Mouse (Mus musculus) limb, embryonic 12.5 days (tissue): ENCODE results near the gene Mrpl14. TPM values are rescaled to one million over a fixed set of nuclear protein-coding genes. Genes with fewer than 3 reads are reported as not detected.

Experiments
- ATAC-seq: fragments of 200-750 bp; cut with Nextera tagmentation; 2 replicates; pipeline ENCODE4 v1.8.0; 2017; ENCODE audit warnings: low read depth, moderate TSS enrichment; ENCODE audit not compliant: insufficient number of reproducible peaks, insufficient read depth, low FRiP score, low TSS enrichment
- H3K27ac ChIP-seq: fragments of 300-500 bp; sonication (generic); 2 replicates; pipeline ENCODE4 v1.5.1; 2016; ENCODE audit warnings: mild to moderate bottlenecking, moderate library complexity
- H3K27me3 ChIP-seq: fragments of 300-500 bp; sonication (generic); 2 replicates; pipeline ENCODE4 v1.6.1; 2016; ENCODE audit warnings: mild to moderate bottlenecking, moderate library complexity
- H3K36me3 ChIP-seq: fragments of 300-500 bp; sonication (generic); 2 replicates; pipeline ENCODE4 v1.6.1; 2016; ENCODE audit warnings: mild to moderate bottlenecking, moderate library complexity
- H3K4me1 ChIP-seq: fragments of 300-500 bp; sonication (generic); replicated peaks from 2 replicates; pipeline ENCODE4 v1.6.1; 2016
- H3K4me2 ChIP-seq: fragments of 300-500 bp; sonication (generic); 2 replicates; pipeline ENCODE4 v1.6.1; 2016; ENCODE audit warnings: mild to moderate bottlenecking, moderate library complexity
- H3K4me3 ChIP-seq: fragments of 300-500 bp; sonication (generic); replicated peaks from 2 replicates; pipeline ENCODE4 v1.5.1; 2016; ENCODE audit warnings: mild to moderate bottlenecking
- H3K9ac ChIP-seq: fragments of 300-500 bp; sonication (generic); replicated peaks from 2 replicates; pipeline ENCODE4 v1.6.1; 2016; ENCODE audit warnings: mild to moderate bottlenecking, moderate library complexity
- H3K9me3 ChIP-seq: fragments of 300-500 bp; sonication (generic); 2 replicates; pipeline ENCODE4 v1.6.1; 2016; ENCODE audit warnings: mild to moderate bottlenecking, moderate library complexity
- WGBS: fragments of 180-500 bp; shearing (Covaris S2); methylation state at CpG from one replicate; pipeline ENCODE4 v1.1.7; 2016; 5-methylcytosine and 5-hydroxymethylcytosine counted together
- polyA plus RNA-seq: library from polyadenylated mRNA; unstranded; fragments of >200 nt; fragmentation: Nextera tagmentation; extraction: Ambion mirVana; gene quantifications from 2 replicates; pipeline ENCODE4 v1.2.1, GENCODE M21; 2016

The Mrpl14 gene
- polyA plus RNA-seq, 1 experiment from 2014 or later = 153 TPM

DNA sequence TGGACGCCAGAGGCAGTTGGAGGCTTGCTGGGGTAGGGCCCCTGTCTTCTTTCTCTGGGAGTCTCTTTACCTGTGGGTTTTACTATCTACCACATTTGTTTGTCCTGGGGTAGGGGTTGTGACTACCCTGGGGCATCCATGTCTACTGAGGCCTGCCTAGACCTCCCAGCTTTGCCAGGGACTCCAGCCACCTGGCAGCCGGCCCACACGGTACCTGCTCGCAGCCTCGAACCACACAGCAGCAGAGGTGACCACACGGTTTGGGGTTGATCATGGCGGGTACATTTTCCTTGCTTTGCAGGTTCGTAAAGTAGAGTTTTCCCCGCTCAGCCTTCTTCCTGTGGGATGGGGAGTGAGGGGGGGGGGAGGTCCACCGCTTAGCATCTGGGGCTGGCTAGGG, 18.6 kb upstream of the Mrpl14 start:
- Histone ChIP-seq H3K27me3 (no peaks in the 10 kb centered on the region), H3K9me3 (no peaks in the 10 kb centered on the region), H3K9ac (no peak overlapping the region), H3K4me1 (no peaks in the 10 kb centered on the region), H3K4me2 (no peak overlapping the region), H3K36me3 (peaks cover 91% of the 10 kb centered on the region), H3K27ac (no peak overlapping the region), H3K4me3 (no peak overlapping the region)
- no peak for ATAC-seq
- 85% methylated on average over 10 of the region's 10 CpGs for WGBS

- H3K4me2 ChIP-seq = no peak overlapping the region
- ATAC-seq = no peak
- H3K27ac ChIP-seq = no peak overlapping the region
- H3K9ac ChIP-seq = no peak overlapping the region
- H3K9me3 ChIP-seq = no peaks in the 10 kb centered on the region
- WGBS = 92% methylated on average over 10 of the region's 10 CpGs
- H3K27me3 ChIP-seq = no peaks in the 10 kb centered on the region
- H3K36me3 ChIP-seq = peaks cover 91% of the 10 kb centered on the region
- H3K4me3 ChIP-seq = no peak overlapping the region
- no peaks in the 10 kb centered on the region for H3K4me1 ChIP-seq
These were observed 18.1 kb upstream of the Mrpl14 start for GRCm38 (mm10) chr17:45667986-45668385.

DNA sequence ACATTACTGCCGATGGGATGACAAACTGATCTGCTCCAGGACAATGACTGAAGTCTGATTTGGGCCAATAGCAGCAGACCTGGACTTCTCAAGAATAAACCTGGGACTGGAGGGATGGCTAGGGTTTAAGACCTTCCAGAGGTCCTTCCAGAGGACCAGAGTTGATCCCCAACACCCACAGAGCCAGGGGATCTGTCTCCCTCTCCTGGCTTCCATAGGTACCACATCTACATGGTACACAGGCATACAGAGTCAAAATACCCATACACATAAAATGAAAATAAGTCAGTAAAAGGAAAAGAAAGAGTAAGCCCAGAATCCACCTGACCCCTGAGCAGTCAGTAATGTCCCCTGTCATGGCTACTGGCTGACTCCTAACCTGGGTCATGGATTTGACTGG, 14.3 kb upstream of the Mrpl14 start:
- no peaks in the 10 kb centered on the region for H3K27me3 ChIP-seq
- WGBS = 91% methylated on average over 1 of the region's 1 CpGs
- H3K36me3 ChIP-seq = peaks cover 95% of the 10 kb centered on the region

DNA sequence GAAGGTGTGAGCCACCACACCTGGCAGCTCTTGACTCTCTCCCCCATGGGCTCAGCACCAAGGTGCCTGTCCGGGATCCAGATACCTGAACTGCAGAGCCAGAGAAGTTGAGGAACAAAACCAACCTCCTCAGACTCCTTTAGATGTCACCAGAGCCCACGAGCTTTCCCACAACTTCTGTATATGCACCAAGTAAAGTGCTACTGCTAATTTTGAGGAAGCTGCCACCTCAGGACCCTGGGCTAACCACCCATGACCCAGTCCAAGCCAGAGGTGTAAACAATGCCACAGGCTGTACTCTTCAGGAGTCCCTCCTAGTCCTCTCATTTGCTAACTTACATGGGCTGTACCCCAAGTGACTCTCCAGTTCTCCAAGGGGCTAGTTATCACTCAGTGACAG, 13.5 kb upstream of the Mrpl14 start:
- H3K4me3 ChIP-seq = no peak overlapping the region
- no peak overlapping the region for H3K4me2 ChIP-seq
- 78% methylated on average over 2 of the region's 2 CpGs for WGBS
- H3K36me3 ChIP-seq = peaks cover 92% of the 10 kb centered on the region
- no peaks in the 10 kb centered on the region for H3K4me1 ChIP-seq
- no peak overlapping the region for H3K9ac ChIP-seq
- no peak for ATAC-seq
- no peak overlapping the region for H3K27ac ChIP-seq
- H3K27me3 ChIP-seq = no peaks in the 10 kb centered on the region
- no peaks in the 10 kb centered on the region for H3K9me3 ChIP-seq

More for the DNA sequence above, 14.3 kb upstream of the Mrpl14 start:
- H3K27ac ChIP-seq = no peak overlapping the region
- no peaks in the 10 kb centered on the region for H3K9me3 ChIP-seq
- H3K4me3 ChIP-seq = no peak overlapping the region
- H3K4me1 ChIP-seq = no peaks in the 10 kb centered on the region
- no peak overlapping the region for H3K4me2 ChIP-seq
- H3K9ac ChIP-seq = no peak overlapping the region
- no peak for ATAC-seq

DNA sequence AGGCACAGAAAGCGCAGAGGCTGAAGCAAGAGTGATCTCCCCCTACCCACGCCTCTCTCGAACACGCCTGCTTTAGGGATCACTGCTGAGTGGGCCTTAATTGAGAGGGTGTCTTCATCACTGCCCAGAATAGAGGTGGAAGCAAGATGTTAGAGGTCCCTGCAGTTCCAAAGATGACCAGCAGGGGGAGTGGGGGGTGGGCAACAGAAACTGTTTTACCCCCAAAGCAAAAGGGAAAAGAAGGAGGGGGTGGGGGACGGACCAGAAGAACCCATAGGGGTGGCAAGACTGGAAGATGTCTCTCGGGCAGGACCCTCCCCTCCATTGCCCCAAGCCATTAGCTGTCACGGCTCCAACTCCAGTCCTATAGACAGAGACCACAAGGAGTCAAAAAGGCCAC, 8.0 kb upstream of the Mrpl14 start:
- Histone ChIP-seq H3K27me3 (no peaks in the 10 kb centered on the region), H3K36me3 (peaks cover 45% of the 10 kb centered on the region), H3K9me3 (peaks cover 4% of the 10 kb centered on the region; the same call in 1 of the 2 replicates), H3K4me1 (peaks cover 10% of the 10 kb centered on the region), H3K4me2 (no peak overlapping the region), H3K27ac (no peak overlapping the region), H3K4me3 (no peak overlapping the region), H3K9ac (no peak overlapping the region)
- 34% methylated on average over 7 of the region's 7 CpGs for WGBS
- no peak; the same call in 1 of the 2 replicates for ATAC-seq

DNA sequence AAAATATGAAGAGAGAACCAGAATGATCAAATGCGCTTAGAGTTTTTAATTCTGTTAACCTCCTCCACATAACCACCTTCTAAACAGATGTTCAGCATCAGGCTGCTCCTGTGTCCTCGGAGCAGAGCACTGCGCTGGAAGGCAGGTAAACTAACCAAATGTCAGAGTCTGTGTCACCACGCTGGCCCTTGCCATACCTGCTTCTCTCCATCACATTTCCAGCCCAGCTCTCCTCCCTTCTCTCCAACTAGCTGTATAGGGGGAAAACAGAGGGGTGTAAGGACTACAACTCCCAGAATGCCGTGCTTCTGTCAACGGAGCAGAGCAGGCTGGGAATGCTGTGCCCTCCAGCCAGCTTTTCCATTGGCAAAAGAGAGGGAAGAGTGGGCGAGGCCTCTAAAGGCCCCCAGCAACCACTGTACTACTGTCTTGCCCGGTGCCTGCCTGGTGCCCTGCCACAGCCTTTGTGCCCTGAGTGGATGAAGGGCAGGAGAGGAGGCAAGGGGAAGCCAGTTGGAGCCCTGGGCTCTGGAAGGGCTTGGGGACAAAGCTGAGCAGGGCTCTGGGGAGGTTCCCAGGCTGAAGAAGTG, 5.6 kb upstream of the Mrpl14 start:
- Histone ChIP-seq H3K4me1 (peaks cover 21% of the 10 kb centered on the region), H3K4me3 (peak overlapping the region; percentile 15; the same call in 1 of the 2 replicates), H3K36me3 (peaks cover 24% of the 10 kb centered on the region), H3K9me3 (peaks cover 4% of the 10 kb centered on the region; the same call in 1 of the 2 replicates), H3K27me3 (no peaks in the 10 kb centered on the region), H3K27ac (peak overlapping the region; percentile 59; the same call in 1 of the 2 replicates), H3K9ac (peak overlapping the region; percentile 51), H3K4me2 (peak overlapping the region; percentile 45)
- 0 out of 2 replicates have a peak, but pooled peaks have one; percentile 19 for ATAC-seq
- 51% methylated on average over 8 of the region's 8 CpGs for WGBS

- H3K27me3 ChIP-seq = no peaks in the 10 kb centered on the region
- H3K27ac ChIP-seq = no peak overlapping the region
- peaks cover 4% of the 10 kb centered on the region; the same call in 1 of the 2 replicates for H3K9me3 ChIP-seq
- H3K4me1 ChIP-seq = peaks cover 21% of the 10 kb centered on the region
- no peak for ATAC-seq
- H3K36me3 ChIP-seq = peaks cover 13% of the 10 kb centered on the region
- WGBS = 100% methylated on average over 1 of the region's 1 CpGs
- H3K4me3 ChIP-seq = no peak overlapping the region
- no peak overlapping the region for H3K4me2 ChIP-seq
- no peak overlapping the region for H3K9ac ChIP-seq
These were observed 4.5 kb upstream of the Mrpl14 start for GRCm38 (mm10) chr17:45681588-45681987.

DNA sequence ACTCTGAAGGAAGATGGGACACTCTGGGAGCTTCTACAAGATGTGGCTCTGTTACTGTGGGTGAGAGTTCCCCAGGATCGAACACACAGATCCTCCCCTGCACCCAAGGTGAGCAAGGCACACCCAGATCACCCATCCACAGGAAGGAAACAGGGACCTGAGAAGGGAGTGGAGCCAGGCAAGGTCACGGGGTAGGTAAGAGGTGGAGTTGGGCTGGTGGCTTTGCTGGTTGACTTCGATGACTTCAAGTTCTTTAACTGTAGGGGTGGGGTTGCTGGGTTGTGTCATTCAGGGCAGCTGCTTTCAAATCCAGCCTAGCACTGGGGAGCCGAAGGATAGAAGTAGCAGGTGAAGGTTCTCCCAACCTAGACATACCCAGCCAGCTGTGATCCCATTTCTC, 3.3 kb upstream of the Mrpl14 start:
- peaks cover 6% of the 10 kb centered on the region; the same call in 1 of the 2 replicates for H3K36me3 ChIP-seq
- no peak for ATAC-seq
- no peak overlapping the region for H3K4me2 ChIP-seq
- H3K27ac ChIP-seq = no peak overlapping the region
- H3K9me3 ChIP-seq = peaks cover 4% of the 10 kb centered on the region; the same call in 1 of the 2 replicates
- 91% methylated on average over 4 of the region's 4 CpGs for WGBS
- H3K27me3 ChIP-seq = no peaks in the 10 kb centered on the region
- H3K4me3 ChIP-seq = no peak overlapping the region
- H3K9ac ChIP-seq = no peak overlapping the region
- peaks cover 34% of the 10 kb centered on the region for H3K4me1 ChIP-seq

DNA sequence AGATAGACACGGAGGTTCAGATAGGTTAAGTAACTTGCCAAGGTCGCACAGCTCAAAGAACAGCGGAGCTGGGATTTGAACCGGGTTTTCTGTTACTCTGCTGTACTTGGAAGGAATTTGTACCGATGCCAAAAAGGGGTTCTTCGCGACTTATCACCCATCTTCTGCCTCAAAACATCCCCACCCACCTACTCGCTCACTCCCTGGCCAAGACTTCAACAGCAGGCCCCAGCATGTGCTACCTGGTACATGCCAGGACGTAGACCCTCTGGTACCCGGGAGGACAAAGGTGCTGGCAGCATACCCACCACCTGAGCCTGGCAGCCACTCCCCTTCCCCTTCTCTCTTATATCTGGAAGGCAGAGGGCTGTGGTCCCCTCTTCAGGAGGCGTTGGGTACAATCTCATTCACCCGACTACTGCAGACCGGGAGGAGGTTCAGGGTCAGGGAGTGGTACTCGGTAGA, 1.4 kb upstream of the Mrpl14 start:
- WGBS = 29% methylated on average over 14 of the region's 14 CpGs
- peaks cover 31% of the 10 kb centered on the region for H3K4me1 ChIP-seq
- H3K9me3 ChIP-seq = peaks cover 4% of the 10 kb centered on the region; the same call in 1 of the 2 replicates
- H3K9ac ChIP-seq = peak overlapping the region; percentile 90
- peak overlapping the region; percentile 88 for H3K4me2 ChIP-seq
- H3K27me3 ChIP-seq = no peaks in the 10 kb centered on the region
- H3K4me3 ChIP-seq = peak overlapping the region; percentile 78
- peak overlapping the region; percentile 90 for H3K27ac ChIP-seq
- no peak for ATAC-seq
- H3K36me3 ChIP-seq = no peaks in the 10 kb centered on the region

DNA sequence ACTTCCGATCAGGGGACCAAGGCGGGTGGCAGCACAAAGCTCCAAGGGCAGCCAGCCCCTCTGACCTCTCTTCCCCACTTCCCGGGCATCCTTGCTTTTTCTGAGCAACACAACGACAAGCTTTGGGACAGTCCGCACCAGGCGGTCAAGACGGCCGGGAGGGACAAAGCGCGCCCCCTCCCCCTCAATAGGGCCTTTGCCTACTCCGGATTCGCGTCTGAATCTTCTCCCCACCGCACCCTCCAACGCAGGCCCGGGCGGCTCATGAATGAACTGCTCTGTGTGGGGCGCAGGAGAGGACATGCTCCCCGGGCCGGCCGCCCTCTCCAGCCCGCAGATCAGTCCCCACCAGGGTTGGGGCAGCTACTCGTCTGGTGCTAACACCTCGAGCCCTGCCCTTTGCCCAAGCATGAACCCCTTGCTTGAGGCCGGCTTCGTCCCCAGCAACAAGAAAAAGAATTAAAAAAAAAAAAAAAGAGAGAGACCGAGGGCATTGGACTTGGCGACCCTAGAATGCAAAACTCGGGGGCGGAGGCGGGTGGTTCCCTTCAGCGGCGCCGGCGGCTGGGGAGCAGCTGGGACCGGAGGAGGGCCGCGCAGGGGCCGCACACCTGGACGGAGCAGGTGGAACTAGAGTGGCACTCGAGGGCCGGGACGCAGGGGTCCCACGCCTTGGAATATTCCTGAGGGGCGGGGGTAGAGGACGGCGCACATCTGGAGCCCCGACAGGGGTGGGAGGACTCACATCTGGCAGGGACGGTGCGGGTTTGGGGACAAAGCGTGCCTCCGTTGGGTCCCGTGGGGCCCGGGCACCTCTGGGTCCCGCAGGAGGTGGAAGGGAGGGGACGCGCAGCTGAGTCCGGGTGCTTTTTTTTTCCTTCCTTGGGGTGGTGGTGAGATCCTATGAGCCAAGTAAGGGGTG, 690 bp upstream of the Mrpl14 start:
- H3K27me3 ChIP-seq = no peaks in the 10 kb centered on the region
- peak overlapping the region; percentile 90 for H3K27ac ChIP-seq
- no peaks in the 10 kb centered on the region for H3K36me3 ChIP-seq
- peak; percentile 57 for ATAC-seq
- peak overlapping the region; percentile 78 for H3K4me3 ChIP-seq
- under 1% methylated on average over 58 of the region's 58 CpGs for WGBS
- H3K9ac ChIP-seq = peak overlapping the region; percentile 90
- H3K4me2 ChIP-seq = peak overlapping the region; percentile 88
- peaks cover 31% of the 10 kb centered on the region for H3K4me1 ChIP-seq
- peaks cover 4% of the 10 kb centered on the region; the same call in 1 of the 2 replicates for H3K9me3 ChIP-seq

DNA sequence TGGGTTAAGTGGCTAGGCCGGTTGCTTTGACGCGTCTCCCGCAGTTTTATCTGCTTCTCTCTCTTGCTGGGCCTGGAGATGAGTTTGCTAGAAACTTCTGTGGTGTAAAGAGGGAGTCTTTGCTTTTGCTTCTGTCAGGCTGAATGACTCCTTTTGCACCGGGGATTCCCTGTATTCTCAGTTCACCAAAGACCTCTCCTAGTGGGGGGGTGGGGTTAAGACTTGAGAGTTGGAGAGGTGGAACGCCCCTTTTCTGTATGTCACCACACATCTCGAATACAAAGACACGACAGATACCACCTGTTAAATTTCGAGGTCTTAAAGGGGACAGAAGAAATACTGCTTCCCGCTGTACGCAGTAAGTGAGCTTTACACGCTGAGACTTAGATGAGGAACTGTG, 594 bp downstream of the Mrpl14 start, which contains the start of gene Tmem63b:
Gene Tmem63b, minus strand, starts transcription at position 190 of the 400 bp plus-strand sequence.
- Histone ChIP-seq H3K27ac (peak within 1 kb of the TSS; percentile 90), H3K9me3 (peaks cover 2% of the 10 kb centered on the region; the same call in 1 of the 2 replicates), H3K36me3 (no peaks in the 10 kb centered on the region), H3K27me3 (no peaks in the 10 kb centered on the region), H3K4me3 (peak within 1 kb of the TSS; percentile 78), H3K4me2 (peak within 1 kb of the TSS; percentile 88), H3K4me1 (peaks cover 24% of the 10 kb centered on the region), H3K9ac (peak within 1 kb of the TSS; percentile 90)
- ATAC-seq = no peak
- whole genome bisulfite sequencing = 12% methylated on average over 12 of the region's 12 CpGs
